Mouse (Mus musculus): ENCODE data around the gene Naa80. TPM values are rescaled to one million over a fixed set of nuclear protein-coding genes. Genes with fewer than 3 reads are reported as not detected.

Gene Naa80
- polyA plus RNA-seq, 1 experiment from 2014 or later = 17.6 TPM

- no peak for DNase-seq (ENCODE audit: low spot score)
- Histone ChIP-seq H3K4me3 (peak within 1 kb of the TSS; percentile 20; the same call in 1 of the 2 replicates), H3K4me1 (peaks cover 96% of the 10 kb centered on the region), H3K27me3 (ENCODE audit: low read depth, poor library complexity, severe bottlenecking) (peaks cover 19% of the 10 kb centered on the region), H3K36me3 (peaks cover 4% of the 10 kb centered on the region), H3K9me3 (replicated peaks) (no peaks in the 10 kb centered on the region), H3K27ac (replicated peaks) (peak within 1 kb of the TSS; percentile 83)
- 41% methylated on average over 12 of the region's 12 CpGs for WGBS
Observed at GRCm38 (mm10) chr9:107608741-107609432, 30.2 kb downstream of the Naa80 start, which contains the start of gene Sema3b. Sema3b (minus strand) TSS chr9:107609229.

- Histone ChIP-seq H3K4me1 (peaks cover 96% of the 10 kb centered on the region), H3K27me3 (ENCODE audit: low read depth, poor library complexity, severe bottlenecking) (peaks cover 16% of the 10 kb centered on the region), H3K27ac (replicated peaks) (peak overlapping the region; percentile 83), H3K9me3 (replicated peaks) (no peaks in the 10 kb centered on the region), H3K4me3 (peak overlapping the region; percentile 20; the same call in 1 of the 2 replicates), H3K36me3 (peaks cover 10% of the 10 kb centered on the region)
- no peak for DNase-seq (ENCODE audit: low spot score)
- WGBS = 68% methylated on average over 4 of the region's 4 CpGs
Observed at GRCm38 (mm10) chr9:107609433-107609830, 30.7 kb downstream of the Naa80 start.

- H3K4me3 ChIP-seq = peak overlapping the region; percentile 50
- H3K36me3 ChIP-seq = peaks cover 32% of the 10 kb centered on the region
- no peaks in the 10 kb centered on the region for H3K9me3 ChIP-seq (replicated peaks)
- 82% methylated on average over 6 of the region's 6 CpGs for WGBS
- H3K27me3 ChIP-seq (ENCODE audit: low read depth, poor library complexity, severe bottlenecking) = peaks cover 6% of the 10 kb centered on the region
- DNase-seq (ENCODE audit: low spot score) = no peak
- peak overlapping the region; percentile 95 for H3K27ac ChIP-seq (replicated peaks)
- peaks cover 95% of the 10 kb centered on the region for H3K4me1 ChIP-seq
Observed at GRCm38 (mm10) chr9:107611456-107612190, 32.9 kb downstream of the Naa80 start.

GRCm38 (mm10) chr9:107612191-107612944 is 33.7 kb downstream of the Naa80 start:
- 4% methylated on average over 48 of the region's 48 CpGs for WGBS
- peak overlapping the region; percentile 95 for H3K27ac ChIP-seq (replicated peaks)
- H3K27me3 ChIP-seq (ENCODE audit: low read depth, poor library complexity, severe bottlenecking) = no peaks in the 10 kb centered on the region
- DNase-seq (ENCODE audit: low spot score) = peak; percentile 99
- H3K36me3 ChIP-seq = peaks cover 39% of the 10 kb centered on the region
- no peaks in the 10 kb centered on the region for H3K9me3 ChIP-seq (replicated peaks)
- H3K4me1 ChIP-seq = peaks cover 88% of the 10 kb centered on the region
- H3K4me3 ChIP-seq = peak overlapping the region; percentile 50

DNA sequence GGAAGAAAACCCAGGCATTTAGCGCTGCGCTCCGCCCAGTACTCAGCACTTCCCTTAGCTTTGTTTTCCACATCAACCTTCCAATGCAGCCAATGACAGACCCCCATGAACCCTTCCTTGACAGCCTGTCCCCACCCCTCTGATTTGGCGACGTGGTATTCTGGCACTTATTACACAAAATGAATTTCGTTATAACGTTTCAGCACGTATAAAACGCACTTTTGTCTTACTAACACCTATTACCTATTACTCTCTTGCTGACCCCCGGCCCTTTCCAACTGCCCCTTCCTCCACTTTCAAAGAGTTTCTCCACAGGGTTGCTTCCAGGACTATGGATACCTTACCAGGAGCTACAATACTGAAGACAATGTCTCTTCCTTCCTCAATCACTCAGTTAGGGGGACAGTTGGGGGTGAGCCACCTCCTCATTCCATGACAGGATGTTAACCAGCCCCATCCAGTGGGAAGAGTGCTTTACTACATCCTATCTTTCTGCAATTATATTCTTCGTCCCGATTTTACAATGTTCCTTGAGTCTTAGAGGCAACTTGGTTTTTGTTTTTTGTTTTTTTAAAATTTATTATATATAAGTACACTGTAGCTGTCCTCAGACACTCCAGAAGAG is 34.4 kb downstream of the Naa80 start:
- H3K36me3 ChIP-seq = peaks cover 46% of the 10 kb centered on the region
- peaks cover 81% of the 10 kb centered on the region for H3K4me1 ChIP-seq
- peak overlapping the region; percentile 50 for H3K4me3 ChIP-seq
- H3K27me3 ChIP-seq (ENCODE audit: low read depth, poor library complexity, severe bottlenecking) = no peaks in the 10 kb centered on the region
- DNase-seq (ENCODE audit: low spot score) = no peak
- H3K27ac ChIP-seq (replicated peaks) = peak overlapping the region; percentile 95
- 14% methylated on average over 12 of the region's 12 CpGs for WGBS
- no peaks in the 10 kb centered on the region for H3K9me3 ChIP-seq (replicated peaks)

DNA sequence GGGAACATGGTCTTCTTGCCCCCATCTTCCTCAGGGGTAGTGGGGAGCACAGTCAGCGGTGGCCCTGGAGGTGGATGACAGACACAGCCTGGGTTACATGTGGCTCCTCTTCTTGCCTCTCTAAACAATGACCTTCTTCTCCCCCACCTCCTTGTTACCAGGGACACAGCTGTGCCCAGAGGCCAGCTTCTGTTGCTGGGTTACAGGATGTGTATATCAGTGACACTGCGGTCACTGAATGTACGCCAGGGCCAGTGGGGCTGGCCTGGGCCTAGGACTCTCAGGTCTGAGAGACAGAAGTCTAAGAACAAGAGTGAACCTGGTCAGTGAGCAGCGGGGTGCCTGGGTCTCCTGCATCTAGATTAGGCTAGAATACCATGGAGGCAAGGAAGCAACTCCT is 36.3 kb downstream of the Naa80 start:
- Histone ChIP-seq H3K4me1 (peaks cover 61% of the 10 kb centered on the region), H3K4me3 (no peak overlapping the region), H3K27ac (replicated peaks) (peak overlapping the region; percentile 77), H3K27me3 (ENCODE audit: low read depth, poor library complexity, severe bottlenecking) (no peaks in the 10 kb centered on the region), H3K9me3 (replicated peaks) (no peaks in the 10 kb centered on the region), H3K36me3 (peaks cover 66% of the 10 kb centered on the region)
- WGBS = 80% methylated on average over 4 of the region's 4 CpGs
- no peak for DNase-seq (ENCODE audit: low spot score)

- Histone ChIP-seq H3K36me3 (peaks cover 89% of the 10 kb centered on the region), H3K27me3 (ENCODE audit: low read depth, poor library complexity, severe bottlenecking) (no peaks in the 10 kb centered on the region), H3K27ac (replicated peaks) (no peak overlapping the region), H3K4me3 (no peak overlapping the region), H3K9me3 (replicated peaks) (no peaks in the 10 kb centered on the region), H3K4me1 (peaks cover 41% of the 10 kb centered on the region)
- no peak for DNase-seq (ENCODE audit: low spot score)
- WGBS = 76% methylated on average over 2 of the region's 2 CpGs
Observed at GRCm38 (mm10) chr9:107617461-107617860, 38.8 kb downstream of the Naa80 start.

- H3K27ac ChIP-seq (replicated peaks) = no peak overlapping the region
Observed at GRCm38 (mm10) chr9:107618098-107618497, 39.4 kb downstream of the Naa80 start.

DNA sequence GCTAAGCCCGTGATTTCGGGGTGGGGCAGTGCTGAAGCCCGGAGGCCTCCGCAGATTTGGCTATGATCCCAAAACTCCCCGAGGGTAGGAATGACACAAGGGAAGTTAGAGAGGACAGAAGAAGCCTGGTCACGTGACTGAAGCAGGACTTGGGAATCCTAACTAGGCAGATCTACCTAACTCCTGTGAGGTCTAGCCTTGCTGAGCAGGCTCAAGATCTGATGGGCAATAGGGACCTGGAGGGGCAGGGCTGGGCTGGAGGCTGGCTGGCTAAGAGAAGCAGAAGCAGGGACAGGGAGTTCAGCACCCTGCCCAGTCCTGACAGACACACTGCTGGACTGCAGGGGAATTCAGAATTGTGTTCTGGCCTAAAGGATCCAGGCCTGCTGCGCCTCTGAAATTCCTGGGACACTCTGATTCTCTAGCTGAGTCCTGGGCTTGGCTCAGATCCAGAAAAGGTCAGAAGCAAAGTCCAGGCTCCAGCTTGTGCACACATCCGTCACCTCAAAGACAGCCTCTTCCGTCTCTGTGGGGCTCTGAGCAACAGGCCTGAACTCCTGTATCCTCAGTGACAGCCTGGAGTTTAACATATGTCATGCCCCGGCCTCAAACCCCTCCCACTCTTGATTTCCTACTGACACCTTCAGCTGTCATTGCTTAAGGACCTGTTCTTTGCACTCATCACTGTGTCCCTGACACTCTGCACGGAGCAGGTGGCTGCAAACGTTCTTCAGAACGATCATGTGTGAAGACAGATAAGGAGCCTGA is 40.3 kb downstream of the Naa80 start:
- 89% methylated on average over 13 of the region's 13 CpGs for WGBS
- DNase-seq (ENCODE audit: low spot score) = no peak
- Histone ChIP-seq H3K4me3 (no peak overlapping the region), H3K4me1 (peaks cover 27% of the 10 kb centered on the region), H3K9me3 (replicated peaks) (no peaks in the 10 kb centered on the region), H3K27ac (replicated peaks) (no peak overlapping the region), H3K36me3 (peaks cover 99% of the 10 kb centered on the region), H3K27me3 (ENCODE audit: low read depth, poor library complexity, severe bottlenecking) (no peaks in the 10 kb centered on the region)

More at GRCm38 (mm10) chr9:107618098-107618497, 39.4 kb downstream of the Naa80 start:
- Histone ChIP-seq H3K27me3 (ENCODE audit: low read depth, poor library complexity, severe bottlenecking) (no peaks in the 10 kb centered on the region), H3K9me3 (replicated peaks) (no peaks in the 10 kb centered on the region), H3K4me1 (peaks cover 34% of the 10 kb centered on the region), H3K4me3 (no peak overlapping the region), H3K36me3 (peaks cover 95% of the 10 kb centered on the region)
- 93% methylated on average over 6 of the region's 6 CpGs for WGBS
- no peak for DNase-seq (ENCODE audit: low spot score)

- no peak overlapping the region for H3K4me3 ChIP-seq
- 90% methylated on average over 13 of the region's 13 CpGs for WGBS
- peaks cover 99% of the 10 kb centered on the region for H3K36me3 ChIP-seq
- DNase-seq (ENCODE audit: low spot score) = no peak
- H3K27me3 ChIP-seq (ENCODE audit: low read depth, poor library complexity, severe bottlenecking) = no peaks in the 10 kb centered on the region
- H3K4me1 ChIP-seq = peaks cover 27% of the 10 kb centered on the region
- no peak overlapping the region for H3K27ac ChIP-seq (replicated peaks)
- H3K9me3 ChIP-seq (replicated peaks) = no peaks in the 10 kb centered on the region
Observed at GRCm38 (mm10) chr9:107619546-107619879, 40.8 kb downstream of the Naa80 start.

DNA sequence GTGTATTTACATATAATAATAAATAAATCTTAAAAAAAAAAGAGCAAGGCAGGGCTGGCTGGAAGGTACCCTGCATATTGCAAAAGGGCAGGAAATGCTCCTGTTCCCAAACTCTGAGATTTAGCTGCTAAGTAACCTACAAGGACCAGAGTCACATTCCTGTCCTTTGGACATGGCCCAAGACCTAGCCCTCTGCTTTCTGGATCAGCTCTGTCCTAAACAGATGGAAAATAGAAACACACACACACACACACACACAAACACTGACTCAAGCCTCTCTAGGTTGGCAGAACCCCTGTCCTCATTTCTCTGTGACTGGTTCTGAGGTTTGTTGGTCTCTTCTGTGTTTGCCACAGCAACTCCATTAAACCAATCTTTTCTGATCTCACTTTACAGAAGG is 42.3 kb downstream of the Naa80 start:
- H3K4me3 ChIP-seq = no peak overlapping the region
- no peaks in the 10 kb centered on the region for H3K27me3 ChIP-seq (ENCODE audit: low read depth, poor library complexity, severe bottlenecking)
- peaks cover 27% of the 10 kb centered on the region for H3K4me1 ChIP-seq
- no peaks in the 10 kb centered on the region for H3K9me3 ChIP-seq (replicated peaks)
- no peak for DNase-seq (ENCODE audit: low spot score)
- no peak overlapping the region for H3K27ac ChIP-seq (replicated peaks)
- H3K36me3 ChIP-seq = peaks cover 99% of the 10 kb centered on the region

DNA sequence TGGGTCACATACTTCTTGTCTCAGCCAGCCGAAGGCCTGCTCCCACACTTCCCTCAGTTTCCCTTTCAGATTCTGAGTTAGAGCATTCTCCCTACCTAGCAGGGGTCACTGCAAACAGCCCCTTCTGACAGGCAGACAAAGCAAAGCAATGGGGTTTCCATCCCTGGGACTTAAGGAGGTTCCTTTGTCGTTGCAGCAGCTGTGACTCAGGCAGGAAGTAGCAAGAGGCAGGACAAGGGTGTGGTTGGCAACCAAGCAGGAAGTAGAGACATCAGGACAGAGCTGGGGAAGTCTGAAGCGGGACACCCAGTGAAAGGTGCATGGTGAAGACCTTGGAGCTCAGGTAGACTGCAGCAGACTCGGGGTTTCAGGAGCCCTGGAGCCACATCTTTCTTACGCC is 45.9 kb downstream of the Naa80 start:
- Histone ChIP-seq H3K27ac (replicated peaks) (peak overlapping the region; percentile 98), H3K27me3 (ENCODE audit: low read depth, poor library complexity, severe bottlenecking) (no peaks in the 10 kb centered on the region), H3K36me3 (peaks cover 91% of the 10 kb centered on the region), H3K4me1 (peaks cover 57% of the 10 kb centered on the region), H3K9me3 (replicated peaks) (no peaks in the 10 kb centered on the region), H3K4me3 (no peak overlapping the region)
- 73% methylated on average over 5 of the region's 5 CpGs for WGBS
- DNase-seq (ENCODE audit: low spot score) = no peak
